Mouse (Mus musculus): ENCODE measurements around the gene 4930524J08Rik. TPM values are rescaled to one million over a fixed set of nuclear protein-coding genes. Genes with fewer than 3 reads are reported as not detected.

Gene 4930524J08Rik
- polyA plus RNA-seq (2015; fragmentation: Nextera tagmentation; extraction: Ambion mirVana) = 1.7 TPM in 2 replicates

DNA sequence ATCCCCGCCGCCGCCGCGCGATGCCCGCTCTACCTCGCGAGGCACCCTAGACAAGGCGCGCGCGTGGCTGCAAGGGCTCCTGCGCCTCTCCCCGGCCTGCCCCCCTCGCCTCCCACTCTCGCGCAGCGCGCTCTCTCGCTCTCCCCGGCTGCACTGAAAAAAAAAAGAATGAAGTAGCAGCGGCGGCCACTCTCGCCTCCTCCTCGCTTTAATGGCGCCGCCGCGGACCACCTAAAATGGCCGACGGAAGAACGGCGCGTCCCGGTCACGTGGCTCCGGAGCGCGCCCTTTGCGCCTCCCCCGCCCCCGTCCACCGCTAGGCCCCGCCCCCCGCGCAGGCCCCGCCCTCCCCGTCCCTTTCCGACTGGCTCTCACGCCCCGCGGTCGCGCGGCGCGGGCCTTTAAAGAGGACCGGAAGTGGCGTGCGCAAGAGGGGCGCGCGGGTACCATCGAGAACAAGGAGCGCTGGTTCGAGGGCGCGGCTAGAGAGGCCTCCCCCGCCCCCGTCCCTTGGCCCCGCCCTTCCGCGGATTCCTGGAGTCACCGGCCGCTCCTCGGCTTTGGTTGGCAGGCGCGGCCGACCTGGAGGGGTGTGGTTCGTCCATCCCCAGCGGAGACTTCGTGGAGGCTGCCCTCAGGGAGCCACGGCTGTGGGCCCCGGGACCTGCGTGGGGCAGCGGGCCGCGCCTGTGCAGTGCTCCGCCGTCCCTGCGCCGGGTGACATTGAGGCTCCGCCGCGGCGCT is at the start of gene 4930524J08Rik, which contains the start of gene Hnrnpd:
4930524J08Rik (plus strand) TSS at position 363 of the 744 bp plus-strand sequence.
Hnrnpd (minus strand) TSS at position 240 of the 744 bp plus-strand sequence.
- H3K4me3 ChIP-seq (ENCODE audit: low read length) = peak within 1 kb of the TSS; percentile 97
- H3K36me3 ChIP-seq (ENCODE audit: control insufficient read depth, insufficient read depth, low read length) = no peaks in the 10 kb centered on the region
- H3K4me2 ChIP-seq (ENCODE audit: low read depth, low read length) = peak within 1 kb of the TSS; percentile 70
- no peaks in the 10 kb centered on the region for H3K9me3 ChIP-seq (ENCODE audit: control insufficient read depth, low read length)
- H3K27ac ChIP-seq (ENCODE audit: low read length) = peak within 1 kb of the TSS; percentile 99
- peak within 1 kb of the TSS; percentile 99 for H3K9ac ChIP-seq (ENCODE audit: low read length)
- H3K27me3 ChIP-seq (ENCODE audit: control insufficient read depth, insufficient read depth, low read depth, low read length) = no peaks in the 10 kb centered on the region
- peak; percentile 97 for ATAC-seq (ENCODE audit: low read depth)
- under 1% methylated on average over 88 of the region's 97 CpGs for WGBS
- H3K4me1 ChIP-seq (replicated peaks; ENCODE audit: control insufficient read depth, insufficient read depth, low read length) = peaks cover 18% of the 10 kb centered on the region

DNA sequence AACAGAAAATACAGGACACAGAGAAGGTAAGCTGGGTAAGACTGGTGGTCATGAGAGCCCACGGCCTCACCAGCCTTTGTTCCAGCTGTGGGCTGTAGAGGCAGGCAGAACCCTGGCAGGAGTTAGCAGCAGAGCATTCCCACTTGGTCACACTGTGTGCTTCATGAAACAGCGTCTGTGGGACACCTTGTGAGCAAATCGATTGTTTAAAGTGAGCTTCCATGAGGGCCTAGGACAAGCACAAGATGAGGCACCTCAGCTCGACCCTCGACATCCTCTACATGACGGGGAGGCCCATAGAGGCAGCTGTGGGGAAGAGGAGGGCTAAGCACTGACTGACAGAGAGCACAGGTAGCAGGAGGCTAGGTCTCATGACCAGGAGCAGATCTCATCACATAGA is 47.0 kb upstream of the 4930524J08Rik start:
- H3K27ac ChIP-seq (ENCODE audit: low read length) = no peak overlapping the region
- no peak overlapping the region for H3K9ac ChIP-seq (ENCODE audit: low read length)
- H3K4me1 ChIP-seq (replicated peaks; ENCODE audit: control insufficient read depth, insufficient read depth, low read length) = no peaks in the 10 kb centered on the region
- H3K4me3 ChIP-seq (ENCODE audit: low read length) = no peak overlapping the region
- ATAC-seq (ENCODE audit: low read depth) = no peak
- WGBS = 77% methylated on average over 6 of the region's 6 CpGs
- H3K27me3 ChIP-seq (ENCODE audit: control insufficient read depth, insufficient read depth, low read depth, low read length) = no peaks in the 10 kb centered on the region
- no peaks in the 10 kb centered on the region for H3K9me3 ChIP-seq (ENCODE audit: control insufficient read depth, low read length)
- H3K36me3 ChIP-seq (ENCODE audit: control insufficient read depth, insufficient read depth, low read length) = no peaks in the 10 kb centered on the region
- H3K4me2 ChIP-seq (ENCODE audit: low read depth, low read length) = no peak overlapping the region

DNA sequence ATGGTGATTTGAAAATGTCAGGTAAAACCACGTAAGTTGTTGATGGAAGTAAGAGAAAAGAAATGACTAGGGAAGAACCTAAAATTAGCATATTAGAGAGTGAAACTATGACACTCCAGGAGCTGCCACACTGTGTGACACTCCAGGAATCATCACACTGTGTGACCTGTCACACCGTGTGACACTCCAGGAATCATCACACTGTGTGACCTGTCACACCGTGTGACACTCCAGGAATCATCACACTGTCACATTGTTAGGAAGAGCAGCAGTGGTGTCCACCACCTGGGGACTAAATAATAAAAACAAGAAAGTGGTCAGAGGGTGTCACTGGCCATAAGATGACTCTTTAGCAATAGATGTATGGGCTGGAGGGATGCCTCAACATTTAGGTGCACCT is 39.4 kb upstream of the 4930524J08Rik start:
- 65% methylated on average over 3 of the region's 3 CpGs for WGBS
- Histone ChIP-seq H3K27me3 (ENCODE audit: control insufficient read depth, insufficient read depth, low read depth, low read length) (no peaks in the 10 kb centered on the region), H3K4me3 (ENCODE audit: low read length) (no peak overlapping the region), H3K36me3 (ENCODE audit: control insufficient read depth, insufficient read depth, low read length) (no peaks in the 10 kb centered on the region), H3K9me3 (ENCODE audit: control insufficient read depth, low read length) (peaks cover 3% of the 10 kb centered on the region), H3K27ac (ENCODE audit: low read length) (no peak overlapping the region), H3K4me2 (ENCODE audit: low read depth, low read length) (no peak overlapping the region), H3K4me1 (replicated peaks; ENCODE audit: control insufficient read depth, insufficient read depth, low read length) (no peaks in the 10 kb centered on the region), H3K9ac (ENCODE audit: low read length) (no peak overlapping the region)
- ATAC-seq (ENCODE audit: low read depth) = no peak

DNA sequence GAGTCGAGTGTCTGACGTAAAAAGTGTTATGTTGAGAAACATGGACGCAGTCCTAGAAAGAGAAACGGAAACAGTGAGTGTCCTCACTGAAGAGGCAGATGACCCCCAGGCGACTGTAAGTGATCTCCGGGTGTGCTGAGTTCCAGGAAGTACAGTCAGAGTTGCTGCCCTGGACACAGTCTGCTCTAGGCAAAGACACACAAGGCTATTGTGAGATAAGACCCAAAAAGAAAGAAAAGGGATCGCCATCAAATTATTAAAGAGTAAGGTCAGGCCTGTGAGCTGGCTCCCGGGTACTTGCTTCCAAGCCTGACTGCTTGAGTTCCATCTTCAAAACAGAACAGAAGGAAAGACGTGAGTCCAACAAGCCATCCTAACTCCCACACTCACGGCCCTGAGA is 37.6 kb upstream of the 4930524J08Rik start:
- Histone ChIP-seq H3K4me2 (ENCODE audit: low read depth, low read length) (no peak overlapping the region), H3K9ac (ENCODE audit: low read length) (no peak overlapping the region), H3K27me3 (ENCODE audit: control insufficient read depth, insufficient read depth, low read depth, low read length) (no peaks in the 10 kb centered on the region), H3K27ac (ENCODE audit: low read length) (no peak overlapping the region), H3K9me3 (ENCODE audit: control insufficient read depth, low read length) (peaks cover 8% of the 10 kb centered on the region), H3K4me3 (ENCODE audit: low read length) (no peak overlapping the region), H3K4me1 (replicated peaks; ENCODE audit: control insufficient read depth, insufficient read depth, low read length) (no peaks in the 10 kb centered on the region), H3K36me3 (ENCODE audit: control insufficient read depth, insufficient read depth, low read length) (no peaks in the 10 kb centered on the region; the same call in 1 of the 2 replicates)
- no peak for ATAC-seq (ENCODE audit: low read depth)
- 60% methylated on average over 10 of the region's 10 CpGs for WGBS

DNA sequence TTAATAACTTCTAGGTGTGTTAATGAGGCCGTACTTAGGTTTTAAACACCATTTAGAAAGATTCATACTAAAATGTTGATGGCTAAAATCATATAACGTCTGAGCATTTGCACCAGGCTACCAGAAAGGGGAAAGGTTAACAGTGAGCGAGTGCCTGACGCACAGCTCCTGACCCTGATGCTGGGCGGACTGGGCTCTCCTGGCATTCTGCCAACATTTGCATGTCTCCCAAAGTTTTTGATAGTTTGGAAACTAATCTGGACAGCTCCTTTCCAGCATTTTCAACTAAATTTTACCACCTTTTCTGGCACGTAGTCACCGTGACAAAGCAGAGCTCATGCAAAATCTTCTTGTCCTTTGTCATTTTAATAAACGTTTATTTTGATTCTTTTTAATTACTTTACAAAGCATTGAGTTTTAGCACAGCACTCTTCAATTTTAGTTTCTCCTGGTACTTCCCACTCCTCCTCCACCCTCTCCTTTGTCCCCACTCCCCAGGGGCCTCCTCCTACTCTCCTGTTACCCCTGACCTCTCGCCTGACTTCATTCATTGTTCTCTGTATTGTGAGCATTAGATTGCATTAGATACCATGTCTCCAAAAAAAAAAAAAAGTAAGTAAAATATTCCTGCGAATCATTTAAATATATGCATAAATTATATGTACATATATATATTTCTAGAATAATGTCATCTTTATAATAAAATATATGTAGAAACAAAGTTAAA is 36.9 kb upstream of the 4930524J08Rik start:
- no peak overlapping the region for H3K4me3 ChIP-seq (ENCODE audit: low read length)
- ATAC-seq (ENCODE audit: low read depth) = no peak
- H3K27me3 ChIP-seq (ENCODE audit: control insufficient read depth, insufficient read depth, low read depth, low read length) = no peaks in the 10 kb centered on the region
- H3K36me3 ChIP-seq (ENCODE audit: control insufficient read depth, insufficient read depth, low read length) = no peaks in the 10 kb centered on the region; the same call in 1 of the 2 replicates
- no peak overlapping the region for H3K9ac ChIP-seq (ENCODE audit: low read length)
- no peak overlapping the region for H3K27ac ChIP-seq (ENCODE audit: low read length)
- H3K9me3 ChIP-seq (ENCODE audit: control insufficient read depth, low read length) = peaks cover 8% of the 10 kb centered on the region
- H3K4me1 ChIP-seq (replicated peaks; ENCODE audit: control insufficient read depth, insufficient read depth, low read length) = no peaks in the 10 kb centered on the region
- no peak overlapping the region for H3K4me2 ChIP-seq (ENCODE audit: low read depth, low read length)
- WGBS = 48% methylated on average over 10 of the region's 10 CpGs

DNA sequence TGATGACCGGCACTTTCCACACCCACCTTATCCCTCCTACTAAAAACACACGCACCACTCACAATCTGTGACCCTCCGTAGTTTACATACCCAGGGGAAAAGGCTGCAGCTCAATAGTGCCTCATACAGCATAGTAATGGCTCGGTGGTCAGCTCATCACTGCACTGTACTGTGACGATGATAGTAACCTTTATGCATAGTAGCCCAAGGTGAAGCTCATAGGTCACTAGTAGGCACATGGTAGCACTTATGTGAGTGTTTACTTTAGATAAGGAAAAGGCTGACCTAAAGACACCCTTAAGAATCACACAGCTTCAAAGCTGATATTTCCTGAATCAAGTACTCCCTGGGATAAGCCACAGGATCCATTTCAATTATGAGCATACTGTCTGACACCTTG is 26.3 kb upstream of the 4930524J08Rik start:
- H3K9me3 ChIP-seq (ENCODE audit: control insufficient read depth, low read length) = no peaks in the 10 kb centered on the region
- WGBS = 57% methylated on average over 5 of the region's 5 CpGs
- no peaks in the 10 kb centered on the region for H3K4me1 ChIP-seq (replicated peaks; ENCODE audit: control insufficient read depth, insufficient read depth, low read length)
- no peak overlapping the region for H3K9ac ChIP-seq (ENCODE audit: low read length)
- no peak; the same call in 1 of the 2 replicates for ATAC-seq (ENCODE audit: low read depth)
- no peaks in the 10 kb centered on the region for H3K27me3 ChIP-seq (ENCODE audit: control insufficient read depth, insufficient read depth, low read depth, low read length)
- H3K36me3 ChIP-seq (ENCODE audit: control insufficient read depth, insufficient read depth, low read length) = no peaks in the 10 kb centered on the region
- no peak overlapping the region for H3K4me2 ChIP-seq (ENCODE audit: low read depth, low read length)
- no peak overlapping the region for H3K27ac ChIP-seq (ENCODE audit: low read length)
- H3K4me3 ChIP-seq (ENCODE audit: low read length) = no peak overlapping the region

DNA sequence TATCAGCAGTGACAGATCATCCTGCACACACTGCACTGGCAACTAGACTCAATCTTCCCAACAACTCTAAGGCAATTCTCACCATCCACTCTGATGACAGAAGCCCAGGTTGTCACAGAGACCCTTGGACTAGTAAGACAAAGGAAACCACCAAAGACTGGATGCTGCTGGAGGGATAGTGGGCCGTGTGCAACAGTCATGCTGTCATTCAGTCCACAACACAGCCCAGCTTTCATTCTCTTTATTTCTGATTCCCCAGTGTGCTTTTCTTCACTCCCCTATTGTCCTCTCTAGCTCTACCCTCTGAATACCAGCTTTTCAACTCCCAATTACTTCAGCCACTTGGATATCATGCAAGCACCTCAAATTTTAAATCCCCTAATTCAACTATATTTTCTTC is 25.0 kb upstream of the 4930524J08Rik start:
- no peak overlapping the region for H3K9ac ChIP-seq (ENCODE audit: low read length)
- H3K27ac ChIP-seq (ENCODE audit: low read length) = no peak overlapping the region
- H3K4me1 ChIP-seq (replicated peaks; ENCODE audit: control insufficient read depth, insufficient read depth, low read length) = no peaks in the 10 kb centered on the region

DNA sequence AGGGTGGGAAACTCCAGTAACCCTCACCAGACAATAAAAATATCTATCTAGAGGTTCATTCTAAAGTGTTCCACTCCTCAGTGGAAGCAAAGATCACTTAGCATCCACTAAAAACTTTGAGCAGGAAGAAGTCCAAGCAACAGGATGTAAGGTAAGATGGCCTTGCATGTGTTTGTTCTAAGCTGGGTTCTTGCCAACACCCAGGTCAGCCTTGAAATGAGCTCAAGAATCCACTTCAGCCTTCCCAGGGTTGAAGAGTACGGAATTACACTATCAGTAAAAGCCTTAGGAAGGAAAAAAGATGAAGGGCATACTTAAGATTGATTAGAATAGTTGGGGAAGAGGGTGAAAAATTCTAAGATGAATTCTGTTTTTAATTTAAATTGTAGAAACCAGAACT is 20.2 kb upstream of the 4930524J08Rik start:
- peaks cover 5% of the 10 kb centered on the region; the same call in 1 of the 2 replicates for H3K4me1 ChIP-seq (replicated peaks; ENCODE audit: control insufficient read depth, insufficient read depth, low read length)
- no peaks in the 10 kb centered on the region for H3K27me3 ChIP-seq (ENCODE audit: control insufficient read depth, insufficient read depth, low read depth, low read length)
- H3K27ac ChIP-seq (ENCODE audit: low read length) = no peak overlapping the region; the same call in 1 of the 2 replicates
- H3K9ac ChIP-seq (ENCODE audit: low read length) = no peak overlapping the region
- 0 out of 2 replicates have a peak, but pooled peaks have one; percentile 20 for ATAC-seq (ENCODE audit: low read depth)
- H3K4me2 ChIP-seq (ENCODE audit: low read depth, low read length) = no peak overlapping the region
- WGBS = 50% methylated on average over 1 of the region's 1 CpGs
- H3K4me3 ChIP-seq (ENCODE audit: low read length) = no peak overlapping the region
- H3K36me3 ChIP-seq (ENCODE audit: control insufficient read depth, insufficient read depth, low read length) = peaks cover 23% of the 10 kb centered on the region
- no peaks in the 10 kb centered on the region for H3K9me3 ChIP-seq (ENCODE audit: control insufficient read depth, low read length)

More for the DNA sequence above, 25.0 kb upstream of the 4930524J08Rik start:
- no peaks in the 10 kb centered on the region for H3K9me3 ChIP-seq (ENCODE audit: control insufficient read depth, low read length)
- ATAC-seq (ENCODE audit: low read depth) = no peak
- 64% methylated on average over 1 of the region's 1 CpGs for WGBS
- H3K4me2 ChIP-seq (ENCODE audit: low read depth, low read length) = no peak overlapping the region
- no peaks in the 10 kb centered on the region for H3K36me3 ChIP-seq (ENCODE audit: control insufficient read depth, insufficient read depth, low read length)
- H3K4me3 ChIP-seq (ENCODE audit: low read length) = no peak overlapping the region
- no peaks in the 10 kb centered on the region for H3K27me3 ChIP-seq (ENCODE audit: control insufficient read depth, insufficient read depth, low read depth, low read length)

DNA sequence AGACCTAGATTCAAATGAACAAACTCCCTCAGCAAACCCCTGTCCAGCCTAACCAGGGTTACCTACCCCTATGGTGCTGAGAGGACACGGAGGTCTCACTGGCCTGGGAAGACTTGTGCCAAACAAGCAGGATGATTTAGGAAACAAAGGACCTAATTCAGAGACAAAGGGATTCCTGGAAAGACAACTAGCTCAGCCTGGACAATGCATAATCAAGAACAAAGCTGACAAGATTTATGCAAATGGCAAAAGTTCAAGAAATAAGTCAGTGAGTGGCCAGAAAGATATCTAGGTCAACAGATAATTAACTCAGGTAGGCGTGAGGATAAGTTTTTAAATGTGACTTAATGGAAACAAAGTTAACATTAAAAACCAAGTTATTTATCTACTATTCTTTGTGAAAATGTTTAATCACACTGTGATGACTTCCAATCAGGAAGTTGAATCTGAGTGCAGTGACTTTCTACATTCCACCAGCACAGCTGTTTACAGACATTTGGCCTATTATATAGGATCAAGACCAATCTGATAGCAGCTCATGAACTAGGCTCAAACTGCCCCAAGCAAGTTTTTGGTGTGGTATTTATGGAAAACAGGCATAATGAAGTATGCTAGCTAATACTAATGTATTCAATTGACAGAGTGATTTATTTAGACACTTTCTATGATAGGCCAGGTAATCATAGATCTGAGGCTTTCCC is 19.5 kb upstream of the 4930524J08Rik start:
- peaks cover 28% of the 10 kb centered on the region for H3K36me3 ChIP-seq (ENCODE audit: control insufficient read depth, insufficient read depth, low read length)
- no peaks in the 10 kb centered on the region for H3K27me3 ChIP-seq (ENCODE audit: control insufficient read depth, insufficient read depth, low read depth, low read length)
- H3K4me3 ChIP-seq (ENCODE audit: low read length) = no peak overlapping the region
- no peak overlapping the region for H3K4me2 ChIP-seq (ENCODE audit: low read depth, low read length)
- no peaks in the 10 kb centered on the region for H3K9me3 ChIP-seq (ENCODE audit: control insufficient read depth, low read length)
- H3K9ac ChIP-seq (ENCODE audit: low read length) = no peak overlapping the region
- ATAC-seq (ENCODE audit: low read depth) = 0 out of 2 replicates have a peak, but pooled peaks have one; percentile 23
- H3K4me1 ChIP-seq (replicated peaks; ENCODE audit: control insufficient read depth, insufficient read depth, low read length) = peaks cover 5% of the 10 kb centered on the region; the same call in 1 of the 2 replicates
- 66% methylated on average over 2 of the region's 2 CpGs for WGBS
- H3K27ac ChIP-seq (ENCODE audit: low read length) = no peak overlapping the region

Measured in lung, embryonic 16.5 days (tissue).